Mouse (Mus musculus) midbrain, postnatal 0 days (tissue): ENCODE data around the gene Oprm1. TPM values are rescaled to one million over a fixed set of nuclear protein-coding genes. Genes with fewer than 3 reads are reported as not detected.
A peak's percentile ranks its signal among the peaks of the same experiment; 100 is the strongest.

ENCODE experiments used
- ATAC-seq: fragments of 200-750 bp; cut with Nextera tagmentation; 2 replicates; pipeline ENCODE4 v1.8.0; 2017; ENCODE audit warnings: moderate number of reproducible peaks, mild to moderate bottlenecking, moderate TSS enrichment, moderate library complexity; ENCODE audit not compliant: low FRiP score
- DNase-seq: peaks from one replicate; pipeline ENCODE4 v3.0.0-alpha.2; 2015; ENCODE audit warnings: low spot score
- H3K27ac ChIP-seq: fragments of 300-500 bp; sonication (generic); 2 replicates; pipeline ENCODE4 v1.5.1; 2014; ENCODE audit warnings: low read depth, mild to moderate bottlenecking, low read length, mixed read lengths
- H3K27me3 ChIP-seq: fragments of 300-500 bp; sonication (generic); 2 replicates; pipeline ENCODE4 v1.6.1; 2014; ENCODE audit warnings: low read length, control low read depth, mixed read lengths; ENCODE audit not compliant: insufficient read depth
- H3K36me3 ChIP-seq: fragments of 300-500 bp; sonication (generic); 2 replicates; pipeline ENCODE4 v1.6.1; 2014; ENCODE audit warnings: low read length, control low read depth, mixed read lengths; ENCODE audit not compliant: insufficient read depth
- H3K4me1 ChIP-seq: fragments of 300-500 bp; sonication (generic); 2 replicates; pipeline ENCODE4 v1.6.1; 2014; ENCODE audit warnings: mild to moderate bottlenecking, control low read depth, antibody characterized with exemption, low read length, mixed read lengths; ENCODE audit not compliant: insufficient read depth
- H3K4me2 ChIP-seq: fragments of 300-500 bp; sonication (generic); 2 replicates; pipeline ENCODE4 v1.6.1; 2014; ENCODE audit warnings: low read depth, mild to moderate bottlenecking, low read length, mixed read lengths; ENCODE audit not compliant: poor library complexity, severe bottlenecking
- H3K4me3 ChIP-seq: fragments of 300-500 bp; sonication (generic); 2 replicates; pipeline ENCODE4 v1.5.1; 2014; ENCODE audit warnings: low read depth, mild to moderate bottlenecking, low read length, moderate library complexity
- H3K9ac ChIP-seq: fragments of 300-500 bp; sonication (generic); replicated peaks from 2 replicates; pipeline ENCODE4 v1.6.1; 2014; ENCODE audit warnings: mild to moderate bottlenecking, low read length, moderate library complexity, mixed read lengths; ENCODE audit not compliant: poor library complexity, severe bottlenecking
- H3K9me3 ChIP-seq: fragments of 300-500 bp; sonication (generic); 2 replicates; pipeline ENCODE4 v1.6.1; 2016; ENCODE audit warnings: low read length, control low read depth
- CTCF ChIP-seq: IDR thresholded peaks from 2 replicates; pipeline ENCODE4 v1.5.1; 2016; ENCODE audit warnings: antibody characterized with exemption, mild to moderate bottlenecking
- WGBS: fragments of 180-500 bp; shearing (Covaris S2); extraction: QIAGEN DNeasy Blood & Tissue Kit; methylation state at CpG from one replicate; pipeline ENCODE4 v1.1.7; 2014; 5-methylcytosine and 5-hydroxymethylcytosine counted together
- polyA plus RNA-seq: library from polyadenylated mRNA; unstranded; fragments of >200 nt; fragmentation: Nextera tagmentation; extraction: Ambion mirVana; gene quantifications from 2 replicates; pipeline ENCODE4 v1.2.1, GENCODE M21; 2015
- total RNA-seq: library from RNA; depleted of rRNA; stranded (reverse); fragments of >200 nt; gene quantifications from 2 replicates; pipeline ENCODE4 v1.2.3, GENCODE M21; 2014

Gene Oprm1
- total and polyA plus RNA-seq, 2 experiments from 2014 or later: 2.8 to 9.0 TPM

DNA sequence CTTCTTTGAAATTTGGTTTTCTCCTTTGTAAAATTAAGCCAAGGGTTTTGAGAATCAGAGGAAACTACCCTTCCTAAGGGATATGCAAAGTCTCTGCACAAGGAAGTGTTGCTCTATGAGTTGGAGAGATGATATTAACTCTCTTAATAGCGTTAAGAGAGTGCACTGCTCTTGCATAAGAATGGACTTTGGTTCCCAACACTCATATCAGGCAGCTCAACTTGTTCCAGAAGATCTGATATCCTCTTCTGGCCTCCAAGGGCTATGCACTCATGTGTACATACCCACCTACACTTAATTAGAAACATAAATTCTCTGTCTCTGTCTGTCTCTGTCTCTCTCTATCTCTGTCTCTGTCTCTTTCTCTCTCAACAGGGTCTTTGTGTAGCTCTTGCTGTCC lies 170.6 kb downstream of the Oprm1 start:
- no peaks in the 10 kb centered on the region for H3K27me3 ChIP-seq
- H3K9ac ChIP-seq: no peak overlapping the region
- no peak for ATAC-seq
- no peak overlapping the region for H3K4me2 ChIP-seq
- DNase-seq: no peak
- H3K9me3 ChIP-seq: no peaks in the 10 kb centered on the region
- no peak for TF ChIP-seq CTCF
- H3K27ac ChIP-seq: no peak overlapping the region
- WGBS: 59% methylated on average over 1 of the region's 1 CpGs
- no peaks in the 10 kb centered on the region for H3K36me3 ChIP-seq
- no peak overlapping the region for H3K4me3 ChIP-seq
- no peaks in the 10 kb centered on the region for H3K4me1 ChIP-seq

DNA sequence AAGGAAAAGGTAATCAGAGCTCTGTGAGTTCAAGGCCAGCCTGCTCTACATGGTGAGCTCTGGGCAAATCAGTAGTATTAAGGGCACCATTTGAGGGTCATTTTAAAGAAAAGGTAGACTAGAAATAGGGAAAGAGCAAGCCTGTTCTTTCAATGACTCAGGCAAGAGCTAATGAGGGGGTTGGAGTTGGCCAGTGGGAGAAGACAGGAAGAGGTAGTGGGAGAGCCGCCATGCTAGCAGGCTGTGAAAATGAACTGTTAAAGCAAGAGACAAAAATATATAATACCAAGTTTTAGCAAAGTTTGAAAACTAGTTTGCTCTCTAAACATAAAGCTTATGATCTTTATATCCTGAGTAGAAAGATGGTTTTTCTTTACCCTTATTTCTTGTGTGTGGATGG lies 172.1 kb downstream of the Oprm1 start:
- Histone ChIP-seq H3K9ac (no peak overlapping the region), H3K27me3 (no peaks in the 10 kb centered on the region), H3K27ac (no peak overlapping the region), H3K4me1 (peaks cover 3% of the 10 kb centered on the region; the same call in 1 of the 2 replicates), H3K9me3 (no peaks in the 10 kb centered on the region), H3K4me3 (no peak overlapping the region), H3K36me3 (no peaks in the 10 kb centered on the region), H3K4me2 (no peak overlapping the region)
- TF ChIP-seq CTCF: no peak
- 90% methylated on average over 1 of the region's 1 CpGs for WGBS
- ATAC-seq: no peak
- no peak for DNase-seq

GRCm38 (mm10) chr10:6930889-6931288 lies 172.6 kb downstream of the Oprm1 start:
- no peak overlapping the region for H3K4me2 ChIP-seq
- no peak overlapping the region for H3K27ac ChIP-seq
- no peaks in the 10 kb centered on the region for H3K36me3 ChIP-seq
- no peak for TF ChIP-seq CTCF
- no peak overlapping the region for H3K4me3 ChIP-seq
- peaks cover 3% of the 10 kb centered on the region; the same call in 1 of the 2 replicates for H3K4me1 ChIP-seq
- DNase-seq: no peak
- ATAC-seq: no peak
- WGBS: 42% methylated on average over 2 of the region's 2 CpGs
- no peaks in the 10 kb centered on the region for H3K9me3 ChIP-seq
- no peak overlapping the region for H3K9ac ChIP-seq
- no peaks in the 10 kb centered on the region for H3K27me3 ChIP-seq

DNA sequence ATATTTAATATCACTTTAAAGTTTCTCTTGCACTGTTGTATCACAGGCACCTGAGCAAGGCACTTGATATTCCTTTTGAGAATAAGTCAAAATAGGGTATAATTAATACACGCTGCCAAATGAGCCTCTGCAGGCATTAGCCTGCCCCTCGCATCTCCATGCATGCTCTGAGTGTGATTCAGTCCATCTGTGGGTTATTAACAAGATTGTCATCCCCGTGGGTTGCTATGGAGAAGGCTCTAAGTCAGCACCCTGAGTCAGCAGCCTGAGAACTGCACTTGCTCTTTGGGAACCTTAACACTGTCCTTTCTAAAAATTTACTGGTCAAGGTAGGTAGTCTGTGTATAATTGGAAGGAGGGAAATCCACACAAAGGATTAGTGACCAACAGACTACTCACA lies 176.5 kb downstream of the Oprm1 start:
- no peak for TF ChIP-seq CTCF
- no peak overlapping the region for H3K4me3 ChIP-seq
- 63% methylated on average over 3 of the region's 3 CpGs for WGBS
- no peak overlapping the region for H3K27ac ChIP-seq
- no peaks in the 10 kb centered on the region for H3K36me3 ChIP-seq
- H3K4me2 ChIP-seq: no peak overlapping the region
- peaks cover 3% of the 10 kb centered on the region; the same call in 1 of the 2 replicates for H3K4me1 ChIP-seq
- ATAC-seq (no peak), DNase-seq (peak; percentile 31)
- H3K27me3 ChIP-seq: no peaks in the 10 kb centered on the region
- H3K9me3 ChIP-seq: no peaks in the 10 kb centered on the region
- H3K9ac ChIP-seq: no peak overlapping the region

GRCm38 (mm10) chr10:6936671-6937425 lies 178.5 kb downstream of the Oprm1 start:
- Histone ChIP-seq H3K4me1 (peaks cover 3% of the 10 kb centered on the region; the same call in 1 of the 2 replicates), H3K36me3 (no peaks in the 10 kb centered on the region), H3K27ac (no peak overlapping the region), H3K9me3 (no peaks in the 10 kb centered on the region), H3K4me2 (no peak overlapping the region), H3K4me3 (no peak overlapping the region), H3K27me3 (no peaks in the 10 kb centered on the region), H3K9ac (no peak overlapping the region)
- TF ChIP-seq CTCF: no peak
- WGBS: 82% methylated on average over 4 of the region's 4 CpGs
- DNase-seq (no peak), ATAC-seq (no peak)

- no peak for TF ChIP-seq CTCF
- H3K36me3 ChIP-seq: no peaks in the 10 kb centered on the region
- WGBS: 79% methylated on average over 1 of the region's 1 CpGs
- H3K9me3 ChIP-seq: no peaks in the 10 kb centered on the region
- H3K4me1 ChIP-seq: no peaks in the 10 kb centered on the region
- no peaks in the 10 kb centered on the region for H3K27me3 ChIP-seq
- ATAC-seq (no peak), DNase-seq (no peak)
- H3K4me2 ChIP-seq: no peak overlapping the region
- H3K9ac ChIP-seq: no peak overlapping the region
- no peak overlapping the region for H3K27ac ChIP-seq
- no peak overlapping the region for H3K4me3 ChIP-seq
Measured at GRCm38 (mm10) chr10:6953115-6953514, 194.8 kb downstream of the Oprm1 start.
